Mouse (Mus musculus): ENCODE data around the gene Ranbp3l. TPM values are rescaled to one million over a fixed set of nuclear protein-coding genes. Genes with fewer than 3 reads are reported as not detected.

Gene Ranbp3l
- polyA plus RNA-seq, 1 experiment = not detected

GRCm38 (mm10) chr15:8991859-8992838 is 24.4 kb downstream of the Ranbp3l start:
- Histone ChIP-seq H3K36me3 (ENCODE audit: control insufficient read depth, insufficient read depth) (no peaks in the 10 kb centered on the region), H3K27me3 (ENCODE audit: control insufficient read depth, insufficient read depth, insufficient read length) (no peaks in the 10 kb centered on the region), H3K79me2 (ENCODE audit: control insufficient read depth, insufficient read depth) (no peaks in the 10 kb centered on the region), H3K4me2 (ENCODE audit: low read depth) (no peak overlapping the region), H3ac (ENCODE audit: control insufficient read depth, insufficient read length) (no peak overlapping the region), H3K4me3 (no peak overlapping the region)
- TF ChIP-seq USF1 (IDR thresholded peaks at IDR 0.05; ENCODE audit: low read depth) (no peak), POLR2AphosphoS2 (IDR thresholded peaks at IDR 0.05; ENCODE audit: insufficient read length, low read depth) (no peak), TCF12 (IDR thresholded peaks at IDR 0.05; ENCODE audit: insufficient read depth, poor library complexity, severe bottlenecking) (no peak), CEBPB (IDR thresholded peaks at IDR 0.05; ENCODE audit: insufficient read depth, poor library complexity, severe bottlenecking) (0 out of 2 replicates have a peak, but pooled peaks have one; percentile 42)

GRCm38 (mm10) chr15:8994608-8995277 is 27.0 kb downstream of the Ranbp3l start:
- no peaks in the 10 kb centered on the region for H3K27me3 ChIP-seq (ENCODE audit: control insufficient read depth, insufficient read depth, insufficient read length)
- TF ChIP-seq CEBPB (IDR thresholded peaks at IDR 0.05; ENCODE audit: insufficient read depth, poor library complexity, severe bottlenecking) (0 out of 2 replicates have a peak, but pooled peaks have one; percentile 23), MYOD1 (IDR thresholded peaks at IDR 0.05; ENCODE audit: control insufficient read depth in 1 of 3, insufficient read length in 2 of 3, low read depth in 2 of 3) (peak in 2 of 3 experiments; percentile 36 to 38), SRF (IDR thresholded peaks at IDR 0.05; ENCODE audit: control insufficient read depth, insufficient read length, low read depth) (no peak)
- no peaks in the 10 kb centered on the region for H3K36me3 ChIP-seq (ENCODE audit: control insufficient read depth, insufficient read depth)
- H3K4me2 ChIP-seq (ENCODE audit: low read depth) = peak overlapping the region; percentile 70
- no peak overlapping the region for H3ac ChIP-seq (ENCODE audit: control insufficient read depth, insufficient read length)
- H3K79me2 ChIP-seq (ENCODE audit: control insufficient read depth, insufficient read depth) = no peaks in the 10 kb centered on the region
- H3K4me3 ChIP-seq = no peak overlapping the region

DNA sequence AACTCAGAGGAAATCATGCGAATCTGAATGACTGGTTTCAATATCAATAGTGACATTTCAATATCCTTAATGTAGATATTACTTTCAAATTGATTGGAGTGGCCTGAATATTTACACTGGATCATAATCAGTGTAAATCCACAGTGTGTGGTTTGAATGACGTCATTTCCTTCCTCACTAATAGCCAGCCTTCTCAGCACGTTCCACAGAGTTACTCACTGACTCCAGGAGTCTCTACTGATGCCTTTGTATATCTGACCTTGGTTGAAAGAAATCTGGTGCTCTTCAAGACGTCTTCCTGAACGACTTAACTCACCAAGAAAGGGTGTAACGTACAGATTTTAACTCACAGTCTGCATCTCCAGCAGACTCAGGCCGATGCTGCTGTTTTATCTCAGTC is 27.7 kb downstream of the Ranbp3l start:
- Histone ChIP-seq H3K79me2 (ENCODE audit: control insufficient read depth, insufficient read depth) (no peaks in the 10 kb centered on the region), H3K36me3 (ENCODE audit: control insufficient read depth, insufficient read depth) (no peaks in the 10 kb centered on the region), H3K27me3 (ENCODE audit: control insufficient read depth, insufficient read depth, insufficient read length) (no peaks in the 10 kb centered on the region), H3ac (ENCODE audit: control insufficient read depth, insufficient read length) (no peak overlapping the region), H3K4me2 (ENCODE audit: low read depth) (peak overlapping the region; percentile 70), H3K4me3 (no peak overlapping the region)
- no peak for TF ChIP-seq SRF (IDR thresholded peaks at IDR 0.05; ENCODE audit: control insufficient read depth, insufficient read length, low read depth)
- TF ChIP-seq CEBPB (IDR thresholded peaks at IDR 0.05; ENCODE audit: insufficient read depth, poor library complexity, severe bottlenecking) = no peak
- TF ChIP-seq MYOD1 (IDR thresholded peaks at IDR 0.05; ENCODE audit: control insufficient read depth in 1 of 3, insufficient read length in 2 of 3, low read depth in 2 of 3) = no peak
- no peak for TF ChIP-seq TCF12 (IDR thresholded peaks at IDR 0.05; ENCODE audit: insufficient read depth, poor library complexity, severe bottlenecking)
- no peak for TF ChIP-seq TCF3 (IDR thresholded peaks at IDR 0.05; ENCODE audit: insufficient read length, low read depth)
- TF ChIP-seq MYOG (IDR thresholded peaks at IDR 0.05; ENCODE audit: control insufficient read depth in 1 of 3, insufficient read depth in 1 of 3, insufficient read length in 2 of 3, low read depth in 2 of 3) = no peak
- no peak for TF ChIP-seq REST (IDR thresholded peaks at IDR 0.05; ENCODE audit: insufficient read depth, insufficient read length)

- TF ChIP-seq CEBPB (IDR thresholded peaks at IDR 0.05; ENCODE audit: insufficient read depth, poor library complexity, severe bottlenecking) (no peak), MYOD1 (IDR thresholded peaks at IDR 0.05; ENCODE audit: control insufficient read depth in 1 of 3, insufficient read length in 2 of 3, low read depth in 2 of 3) (no peak), POLR2A (IDR thresholded peaks at IDR 0.05; ENCODE audit: insufficient read length, low read depth) (no peak), REST (IDR thresholded peaks at IDR 0.05; ENCODE audit: insufficient read depth, insufficient read length) (no peak), SRF (IDR thresholded peaks at IDR 0.05; ENCODE audit: control insufficient read depth, insufficient read length, low read depth) (no peak), MYOG (IDR thresholded peaks at IDR 0.05; ENCODE audit: control insufficient read depth in 1 of 3, insufficient read depth in 1 of 3, insufficient read length in 2 of 3, low read depth in 2 of 3) (no peak), TCF3 (IDR thresholded peaks at IDR 0.05; ENCODE audit: insufficient read length, low read depth) (no peak), POLR2AphosphoS2 (IDR thresholded peaks at IDR 0.05; ENCODE audit: insufficient read length, low read depth) (no peak), MAX (IDR thresholded peaks at IDR 0.05; ENCODE audit: low read depth) (no peak), USF1 (IDR thresholded peaks at IDR 0.05; ENCODE audit: low read depth) (no peak), E2F4 (IDR thresholded peaks at IDR 0.05; ENCODE audit: insufficient read depth) (no peak), TCF12 (IDR thresholded peaks at IDR 0.05; ENCODE audit: insufficient read depth, poor library complexity, severe bottlenecking) (no peak)
These were observed 35.0 kb downstream of the Ranbp3l start for GRCm38 (mm10) chr15:9002762-9003161.

GRCm38 (mm10) chr15:9009196-9009595 is 41.4 kb downstream of the Ranbp3l start:
- Histone ChIP-seq H3ac (ENCODE audit: control insufficient read depth, insufficient read length) (no peak overlapping the region), H3K36me3 (ENCODE audit: control insufficient read depth, insufficient read depth) (no peaks in the 10 kb centered on the region), H3K4me2 (ENCODE audit: low read depth) (no peak overlapping the region), H3K4me3 (no peak overlapping the region), H3K79me2 (ENCODE audit: control insufficient read depth, insufficient read depth) (no peaks in the 10 kb centered on the region), H3K27me3 (ENCODE audit: control insufficient read depth, insufficient read depth, insufficient read length) (no peaks in the 10 kb centered on the region)
- TF ChIP-seq POLR2A (IDR thresholded peaks at IDR 0.05; ENCODE audit: insufficient read length, low read depth) (no peak), TCF12 (IDR thresholded peaks at IDR 0.05; ENCODE audit: insufficient read depth, poor library complexity, severe bottlenecking) (no peak), USF1 (IDR thresholded peaks at IDR 0.05; ENCODE audit: low read depth) (no peak), E2F4 (IDR thresholded peaks at IDR 0.05; ENCODE audit: insufficient read depth) (no peak), REST (IDR thresholded peaks at IDR 0.05; ENCODE audit: insufficient read depth, insufficient read length) (no peak), MAX (IDR thresholded peaks at IDR 0.05; ENCODE audit: low read depth) (no peak), MYOD1 (IDR thresholded peaks at IDR 0.05; ENCODE audit: control insufficient read depth in 1 of 3, insufficient read length in 2 of 3, low read depth in 2 of 3) (no peak), CEBPB (IDR thresholded peaks at IDR 0.05; ENCODE audit: insufficient read depth, poor library complexity, severe bottlenecking) (no peak), POLR2AphosphoS2 (IDR thresholded peaks at IDR 0.05; ENCODE audit: insufficient read length, low read depth) (no peak), MYOG (IDR thresholded peaks at IDR 0.05; ENCODE audit: control insufficient read depth in 1 of 3, insufficient read depth in 1 of 3, insufficient read length in 2 of 3, low read depth in 2 of 3) (no peak), SRF (IDR thresholded peaks at IDR 0.05; ENCODE audit: control insufficient read depth, insufficient read length, low read depth) (no peak), TCF3 (IDR thresholded peaks at IDR 0.05; ENCODE audit: insufficient read length, low read depth) (no peak)

More at GRCm38 (mm10) chr15:9002762-9003161, 35.0 kb downstream of the Ranbp3l start:
- no peak overlapping the region for H3K4me3 ChIP-seq
- H3K79me2 ChIP-seq (ENCODE audit: control insufficient read depth, insufficient read depth) = no peaks in the 10 kb centered on the region
- no peaks in the 10 kb centered on the region for H3K36me3 ChIP-seq (ENCODE audit: control insufficient read depth, insufficient read depth)
- H3K4me2 ChIP-seq (ENCODE audit: low read depth) = no peak overlapping the region
- H3K27me3 ChIP-seq (ENCODE audit: control insufficient read depth, insufficient read depth, insufficient read length) = no peaks in the 10 kb centered on the region
- H3ac ChIP-seq (ENCODE audit: control insufficient read depth, insufficient read length) = no peak overlapping the region

Data from myocyte (in vitro differentiated cells).